Mouse (Mus musculus) small intestine, adult 2 months (tissue): ENCODE measurements around the gene Kcnd2.

Experiments
- CTCF ChIP-seq: fragments of 200-500 bp; IDR thresholded peaks from 2 replicates; pipeline ENCODE4 v1.5.1; 2012; ENCODE audit warnings: low read depth, mild to moderate bottlenecking, control low read depth, inconsistent platforms, low read length, moderate library complexity, mixed read lengths; ENCODE audit not compliant: insufficient replicate concordance, insufficient read length; ENCODE audit errors: extremely low read depth
- POLR2A ChIP-seq: fragments of 200-500 bp; IDR thresholded peaks from 2 replicates; pipeline ENCODE4 v1.6.1; 2012; ENCODE audit warnings: low read depth, mild to moderate bottlenecking, control low read depth, inconsistent platforms, low read length, moderate library complexity

- no peak for TF ChIP-seq CTCF
- no peak for TF ChIP-seq POLR2A
Measured at GRCm38 (mm10) chr6:21774213-21774916, 559.1 kb downstream of the Kcnd2 start.
